Mouse (Mus musculus) liver, postnatal 0 days (tissue): ENCODE data around the gene Clstn2. TPM values are rescaled to one million over a fixed set of nuclear protein-coding genes. Genes with fewer than 3 reads are reported as not detected.
A peak's percentile ranks its signal among the peaks of the same experiment; 100 is the strongest.

Experiments used
- ATAC-seq: fragments of 200-750 bp; cut with Nextera tagmentation; 2 replicates; pipeline ENCODE4 v1.8.0; 2017; ENCODE audit warnings: mild to moderate bottlenecking, moderate library complexity
- DNase-seq: peaks from one replicate; pipeline ENCODE4 v3.0.0-alpha.2; 2016
- H3K27ac ChIP-seq: fragments of 300-500 bp; sonication (generic); 2 replicates; pipeline ENCODE4 v1.5.1; 2014; ENCODE audit warnings: antibody characterized with exemption, moderate library complexity, mild to moderate bottlenecking, low read depth
- H3K27me3 ChIP-seq: fragments of 300-500 bp; sonication (generic); 2 replicates; pipeline ENCODE4 v1.6.1; 2014; ENCODE audit warnings: low read length, control low read depth, mixed read lengths; ENCODE audit not compliant: insufficient read depth
- H3K36me3 ChIP-seq: fragments of 300-500 bp; sonication (generic); replicated peaks from 2 replicates; pipeline ENCODE4 v1.6.1; 2014; ENCODE audit warnings: mild to moderate bottlenecking, control low read depth, low read length, moderate library complexity, mixed read lengths; ENCODE audit not compliant: insufficient read depth
- H3K4me1 ChIP-seq: fragments of 300-500 bp; sonication (generic); 2 replicates; pipeline ENCODE4 v1.6.1; 2014; ENCODE audit warnings: antibody characterized with exemption, mild to moderate bottlenecking, control low read depth; ENCODE audit not compliant: insufficient read depth
- H3K4me2 ChIP-seq: fragments of 300-500 bp; sonication (generic); 2 replicates; pipeline ENCODE4 v1.6.1; 2014; ENCODE audit warnings: low read depth, mild to moderate bottlenecking, low read length, moderate library complexity, mixed read lengths
- H3K4me3 ChIP-seq: fragments of 300-500 bp; sonication (generic); 2 replicates; pipeline ENCODE4 v1.5.1; 2014; ENCODE audit warnings: low read depth, low read length
- H3K9ac ChIP-seq: fragments of 300-500 bp; sonication (generic); replicated peaks from 2 replicates; pipeline ENCODE4 v1.6.1; 2014; ENCODE audit warnings: mild to moderate bottlenecking, moderate library complexity
- H3K9me3 ChIP-seq: fragments of 300-500 bp; sonication (generic); 2 replicates; pipeline ENCODE4 v1.6.1; 2016; ENCODE audit warnings: mild to moderate bottlenecking, control low read depth, low read length, mixed read lengths
- CTCF ChIP-seq: sonication (generic); IDR thresholded peaks from 2 replicates; pipeline ENCODE4 v1.5.1; 2016; ENCODE audit warnings: antibody characterized with exemption, low read depth
- EP300 ChIP-seq: IDR thresholded peaks from 2 replicates; pipeline ENCODE4 v1.6.1; 2016; ENCODE audit warnings: antibody characterized with exemption, low read depth, mild to moderate bottlenecking
- WGBS: fragments of 180-500 bp; shearing (Covaris S2); extraction: QIAGEN DNeasy Blood & Tissue Kit; methylation state at CpG from one replicate; pipeline ENCODE4 v1.1.7; 2014; ENCODE audit not compliant: insufficient replicate concordance; 5-methylcytosine and 5-hydroxymethylcytosine counted together
- polyA plus RNA-seq: library from polyadenylated mRNA; unstranded; fragments of >200 nt; fragmentation: Nextera tagmentation; extraction: Ambion mirVana; gene quantifications from 2 replicates; pipeline ENCODE4 v1.2.1, GENCODE M21; 2015

Gene Clstn2
- 0.05 and 0.12 TPM in 2 replicates for polyA plus RNA-seq

GRCm38 (mm10) chr9:98032573-98033272 is at the start of gene Clstn2:
Clstn2 (minus strand) TSS chr9:98033181.
- TF ChIP-seq CTCF (no peak), EP300 (no peak)
- Histone ChIP-seq H3K27ac (no peak within 1 kb of the TSS), H3K9ac (no peak within 1 kb of the TSS), H3K9me3 (no peaks in the 10 kb centered on the region), H3K4me3 (peak within 1 kb of the TSS; percentile 45), H3K4me2 (peak within 1 kb of the TSS; percentile 72), H3K4me1 (no peaks in the 10 kb centered on the region), H3K36me3 (no peaks in the 10 kb centered on the region), H3K27me3 (peaks cover 47% of the 10 kb centered on the region)
- ATAC-seq (no peak), DNase-seq (peak; percentile 34)
- under 1% methylated on average over 54 of the region's 73 CpGs for WGBS

- Histone ChIP-seq H3K4me1 (no peaks in the 10 kb centered on the region), H3K9ac (no peak overlapping the region), H3K27me3 (no peaks in the 10 kb centered on the region), H3K9me3 (no peaks in the 10 kb centered on the region), H3K4me3 (no peak overlapping the region), H3K4me2 (no peak overlapping the region), H3K36me3 (no peaks in the 10 kb centered on the region), H3K27ac (no peak overlapping the region)
- 66% methylated on average over 5 of the region's 5 CpGs for WGBS
- TF ChIP-seq EP300 (no peak), CTCF (no peak)
- DNase-seq: no peak
- ATAC-seq: no peak
These were observed 34.8 kb upstream of the Clstn2 start for GRCm38 (mm10) chr9:98067767-98068166.

GRCm38 (mm10) chr9:98061646-98062045 is 28.7 kb upstream of the Clstn2 start:
- Histone ChIP-seq H3K4me1 (no peaks in the 10 kb centered on the region), H3K4me2 (no peak overlapping the region), H3K4me3 (no peak overlapping the region), H3K27ac (no peak overlapping the region), H3K36me3 (no peaks in the 10 kb centered on the region), H3K27me3 (no peaks in the 10 kb centered on the region), H3K9ac (no peak overlapping the region), H3K9me3 (no peaks in the 10 kb centered on the region)
- no peak for DNase-seq
- ATAC-seq: no peak
- WGBS: 68% methylated on average over 3 of the region's 3 CpGs
- TF ChIP-seq EP300: no peak
- no peak for TF ChIP-seq CTCF

GRCm38 (mm10) chr9:98057291-98057690 is 24.3 kb upstream of the Clstn2 start:
- 81% methylated on average over 2 of the region's 2 CpGs for WGBS
- ATAC-seq: no peak

GRCm38 (mm10) chr9:98051343-98051742 is 18.4 kb upstream of the Clstn2 start:
- TF ChIP-seq EP300 (no peak), CTCF (no peak)
- H3K36me3 ChIP-seq: no peaks in the 10 kb centered on the region
- 78% methylated on average over 12 of the region's 12 CpGs for WGBS
- no peak overlapping the region for H3K27ac ChIP-seq
- no peaks in the 10 kb centered on the region for H3K27me3 ChIP-seq
- no peak overlapping the region for H3K4me3 ChIP-seq
- no peak for DNase-seq
- no peak for ATAC-seq
- H3K9ac ChIP-seq: no peak overlapping the region
- H3K9me3 ChIP-seq: no peaks in the 10 kb centered on the region
- H3K4me2 ChIP-seq: no peak overlapping the region
- H3K4me1 ChIP-seq: no peaks in the 10 kb centered on the region

More at GRCm38 (mm10) chr9:98057291-98057690, 24.3 kb upstream of the Clstn2 start:
- H3K9me3 ChIP-seq: no peaks in the 10 kb centered on the region
- no peaks in the 10 kb centered on the region for H3K27me3 ChIP-seq
- H3K9ac ChIP-seq: no peak overlapping the region
- no peaks in the 10 kb centered on the region for H3K4me1 ChIP-seq
- no peak overlapping the region for H3K27ac ChIP-seq
- no peaks in the 10 kb centered on the region for H3K36me3 ChIP-seq
- H3K4me2 ChIP-seq: no peak overlapping the region
- no peak overlapping the region for H3K4me3 ChIP-seq
- no peak for TF ChIP-seq EP300
- no peak for TF ChIP-seq CTCF
- no peak for DNase-seq

GRCm38 (mm10) chr9:98033273-98033855 is 383 bp upstream of the Clstn2 start:
- no peak overlapping the region for H3K27ac ChIP-seq
- no peak overlapping the region for H3K9ac ChIP-seq
- H3K27me3 ChIP-seq: peaks cover 47% of the 10 kb centered on the region
- DNase-seq (no peak), ATAC-seq (no peak)
- 2% methylated on average over 36 of the region's 38 CpGs for WGBS
- H3K4me3 ChIP-seq: peak overlapping the region; percentile 45
- H3K4me1 ChIP-seq: no peaks in the 10 kb centered on the region
- H3K4me2 ChIP-seq: peak overlapping the region; percentile 72
- H3K9me3 ChIP-seq: no peaks in the 10 kb centered on the region
- TF ChIP-seq CTCF (no peak), EP300 (no peak)
- H3K36me3 ChIP-seq: no peaks in the 10 kb centered on the region
